Mouse (Mus musculus) heart, postnatal 0 days (tissue): ENCODE measurements around the gene Kcng3.

Experiments
- CTCF ChIP-seq: IDR thresholded peaks from 2 replicates; pipeline ENCODE4 v1.5.1; 2016; ENCODE audit warnings: antibody characterized with exemption, control low read depth, low read depth
- EP300 ChIP-seq: IDR thresholded peaks from 2 replicates; pipeline ENCODE4 v1.6.1; 2016; ENCODE audit warnings: antibody characterized with exemption, low read depth

DNA sequence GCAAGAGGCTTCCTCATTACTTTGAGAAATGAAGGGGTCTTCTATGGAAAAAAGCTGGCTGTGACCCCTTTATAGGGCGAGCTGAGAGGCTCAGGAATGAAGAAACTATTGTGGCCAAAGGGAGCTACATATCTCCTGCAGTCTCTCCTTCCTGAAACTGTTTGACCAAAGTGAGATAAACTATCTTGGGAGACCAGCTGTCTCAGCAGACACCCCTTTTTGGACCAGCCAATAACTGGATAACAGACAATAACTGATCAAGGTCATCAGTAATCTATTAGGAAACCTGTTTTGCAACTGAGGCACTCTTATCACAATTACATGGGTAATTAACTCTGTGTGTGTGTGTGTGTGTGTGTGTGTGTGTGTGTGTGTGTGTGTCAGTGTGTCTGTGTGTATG is 27.2 kb upstream of the Kcng3 start:
- TF ChIP-seq CTCF (no peak), EP300 (no peak)
